Mouse (Mus musculus): ENCODE measurements around the gene Cela3b.

- TF ChIP-seq MAZ (IDR thresholded peaks at IDR 0.05; ENCODE audit: low read depth, low read length) (no peak), CTCF (conservative IDR thresholded peaks at IDR 0.05 in 1 of 2, IDR thresholded peaks at IDR 0.05 in 1 of 2; ENCODE audit: low read depth in 2 of 2, low read length in 2 of 2) (no peak), EP300 (IDR thresholded peaks at IDR 0.05; ENCODE audit: low read length) (no peak), RAD21 (IDR thresholded peaks at IDR 0.05; ENCODE audit: low read depth, low read length) (no peak)
Observed at GRCm38 (mm10) chr4:137468260-137469080, 38.1 kb upstream of the Cela3b start, which contains the start of gene Hspg2.
